Mouse (Mus musculus): ENCODE results near the gene Ulk4. TPM values are rescaled to one million over a fixed set of nuclear protein-coding genes. Genes with fewer than 3 reads are reported as not detected.
"Not testable (repeated sequence)": the region's sequence is repeated elsewhere in the genome, so short reads cannot be mapped to it uniquely, and the experiment has no call there.

The Ulk4 gene
- polyA plus RNA-seq, 1 experiment from 2014 or later = 143 TPM

- Histone ChIP-seq H3K36me3 (no peaks in the 10 kb centered on the region), H3K4me3 (replicated peaks) (no peak overlapping the region), H3K9ac (no peak overlapping the region), H3K27me3 (no peaks in the 10 kb centered on the region), H3K9me3 (replicated peaks) (no peaks in the 10 kb centered on the region), H3K4me2 (replicated peaks) (no peak overlapping the region), H3K27ac (replicated peaks) (no peak overlapping the region), H3K4me1 (no peaks in the 10 kb centered on the region)
- no peak for ATAC-seq (ENCODE audit: insufficient number of reproducible peaks, low FRiP score, low TSS enrichment, low read depth)
- 61% methylated on average over 12 of the region's 12 CpGs for WGBS
Observed at GRCm38 (mm10) chr9:121247956-121248775, 28.8 kb downstream of the Ulk4 start.

GRCm38 (mm10) chr9:121247047-121247446 is 29.9 kb downstream of the Ulk4 start:
- WGBS = 84% methylated on average over 6 of the region's 6 CpGs
- no peak for ATAC-seq (ENCODE audit: insufficient number of reproducible peaks, low FRiP score, low TSS enrichment, low read depth)
- Histone ChIP-seq H3K27ac (replicated peaks) (no peak overlapping the region), H3K36me3 (no peaks in the 10 kb centered on the region), H3K4me2 (replicated peaks) (no peak overlapping the region), H3K9me3 (replicated peaks) (no peaks in the 10 kb centered on the region), H3K27me3 (no peaks in the 10 kb centered on the region), H3K9ac (no peak overlapping the region), H3K4me1 (no peaks in the 10 kb centered on the region), H3K4me3 (replicated peaks) (no peak overlapping the region)

GRCm38 (mm10) chr9:121242331-121242730 is 34.7 kb downstream of the Ulk4 start:
- Histone ChIP-seq H3K27ac (replicated peaks) (no peak overlapping the region), H3K9ac (no peak overlapping the region), H3K9me3 (replicated peaks) (no peaks in the 10 kb centered on the region), H3K4me3 (replicated peaks) (no peak overlapping the region), H3K4me2 (replicated peaks) (no peak overlapping the region), H3K27me3 (no peaks in the 10 kb centered on the region), H3K36me3 (no peaks in the 10 kb centered on the region), H3K4me1 (no peaks in the 10 kb centered on the region)
- WGBS = 85% methylated on average over 6 of the region's 6 CpGs
- ATAC-seq (ENCODE audit: insufficient number of reproducible peaks, low FRiP score, low TSS enrichment, low read depth) = no peak

DNA sequence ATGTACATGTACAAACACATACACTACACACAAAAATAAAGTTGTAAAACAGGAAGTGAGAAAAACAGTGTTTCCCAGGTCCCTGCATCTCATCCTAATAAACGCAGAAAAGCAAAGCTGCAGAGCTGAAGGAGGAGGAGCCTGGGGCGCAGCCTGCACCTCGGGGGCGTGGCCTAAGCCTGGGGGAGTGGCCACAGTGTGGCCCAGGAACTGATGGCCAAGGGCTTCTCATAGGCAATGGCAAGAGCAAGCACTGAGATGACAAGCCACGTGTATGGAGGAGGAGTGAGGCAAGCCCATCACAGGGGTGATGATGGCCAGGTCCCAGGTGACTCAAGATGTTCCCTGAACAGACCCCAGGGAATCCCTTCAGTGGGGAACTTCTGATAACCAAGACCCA is 35.2 kb downstream of the Ulk4 start:
- H3K27ac ChIP-seq (replicated peaks) = no peak overlapping the region
- 16% methylated on average over 5 of the region's 5 CpGs for WGBS
- H3K27me3 ChIP-seq = no peaks in the 10 kb centered on the region
- H3K4me3 ChIP-seq (replicated peaks) = no peak overlapping the region
- H3K9me3 ChIP-seq (replicated peaks) = no peaks in the 10 kb centered on the region
- H3K9ac ChIP-seq = no peak overlapping the region
- no peak overlapping the region for H3K4me2 ChIP-seq (replicated peaks)
- H3K4me1 ChIP-seq = no peaks in the 10 kb centered on the region
- no peak for ATAC-seq (ENCODE audit: insufficient number of reproducible peaks, low FRiP score, low TSS enrichment, low read depth)
- H3K36me3 ChIP-seq = no peaks in the 10 kb centered on the region

GRCm38 (mm10) chr9:121241366-121241765 is 35.6 kb downstream of the Ulk4 start:
- Histone ChIP-seq H3K4me1 (no peaks in the 10 kb centered on the region), H3K4me3 (replicated peaks) (no peak overlapping the region)

DNA sequence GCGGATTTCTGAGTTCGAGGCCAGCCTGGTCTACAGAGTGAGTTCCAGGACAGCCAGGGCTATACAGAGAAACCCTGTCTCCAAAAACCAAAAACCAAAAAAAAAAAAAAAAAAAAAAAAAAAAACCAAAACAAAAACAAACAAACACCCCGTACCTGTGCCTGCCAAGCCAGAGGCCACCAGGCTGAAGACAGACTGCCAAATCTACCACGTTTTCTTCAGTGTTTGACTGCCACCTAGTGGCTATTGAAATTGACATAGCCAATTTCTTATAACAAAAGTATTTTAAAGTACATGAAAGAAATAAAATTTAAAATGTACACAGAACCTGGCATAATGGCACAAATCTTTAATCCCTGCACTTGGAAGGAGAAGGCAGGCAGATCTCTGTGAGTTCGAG is 36.8 kb downstream of the Ulk4 start:
- not testable (repeated sequence) for ATAC-seq (ENCODE audit: insufficient number of reproducible peaks, low FRiP score, low TSS enrichment, low read depth); H3K27me3 ChIP-seq; H3K4me1 ChIP-seq; H3K27ac ChIP-seq (replicated peaks); H3K4me3 ChIP-seq (replicated peaks); H3K9ac ChIP-seq; H3K4me2 ChIP-seq (replicated peaks); H3K9me3 ChIP-seq (replicated peaks); H3K36me3 ChIP-seq
- 42% methylated on average over 5 of the region's 5 CpGs for WGBS

More at GRCm38 (mm10) chr9:121241366-121241765, 35.6 kb downstream of the Ulk4 start:
- 78% methylated on average over 8 of the region's 8 CpGs for WGBS
- Histone ChIP-seq H3K4me2 (replicated peaks) (no peak overlapping the region), H3K9me3 (replicated peaks) (no peaks in the 10 kb centered on the region), H3K36me3 (no peaks in the 10 kb centered on the region), H3K9ac (no peak overlapping the region), H3K27me3 (no peaks in the 10 kb centered on the region), H3K27ac (replicated peaks) (no peak overlapping the region)
- 0 out of 2 replicates have a peak, but pooled peaks have one; percentile 43 for ATAC-seq (ENCODE audit: insufficient number of reproducible peaks, low FRiP score, low TSS enrichment, low read depth)

DNA sequence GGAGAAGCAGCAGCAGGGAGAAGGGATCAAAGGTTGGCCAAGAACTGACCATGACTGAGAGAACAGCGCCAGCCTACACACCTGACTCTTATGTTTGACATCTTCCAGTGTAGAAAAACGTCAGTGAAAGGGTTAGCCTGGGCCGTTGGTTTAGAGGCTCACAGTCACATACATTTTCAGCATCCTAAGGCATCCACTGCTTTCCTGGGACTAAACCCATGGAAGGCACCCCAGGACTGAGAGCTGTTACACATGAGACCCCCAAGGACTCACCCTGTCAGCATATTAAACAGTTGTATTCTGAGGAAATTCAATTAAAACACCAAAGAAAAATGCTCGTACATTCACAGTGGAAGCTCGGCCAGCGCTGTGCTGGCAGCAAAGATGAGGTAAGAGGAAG is 37.4 kb downstream of the Ulk4 start:
- WGBS = 69% methylated on average over 6 of the region's 6 CpGs
- no peak overlapping the region for H3K4me2 ChIP-seq (replicated peaks)
- no peaks in the 10 kb centered on the region for H3K9me3 ChIP-seq (replicated peaks)
- no peaks in the 10 kb centered on the region for H3K36me3 ChIP-seq
- no peak for ATAC-seq (ENCODE audit: insufficient number of reproducible peaks, low FRiP score, low TSS enrichment, low read depth)
- H3K9ac ChIP-seq = no peak overlapping the region
- no peaks in the 10 kb centered on the region for H3K4me1 ChIP-seq
- no peak overlapping the region for H3K27ac ChIP-seq (replicated peaks)
- no peaks in the 10 kb centered on the region for H3K27me3 ChIP-seq
- no peak overlapping the region for H3K4me3 ChIP-seq (replicated peaks)

- Histone ChIP-seq H3K27ac (replicated peaks) (no peak overlapping the region), H3K9ac (no peak overlapping the region), H3K4me1 (no peaks in the 10 kb centered on the region), H3K27me3 (no peaks in the 10 kb centered on the region), H3K36me3 (no peaks in the 10 kb centered on the region), H3K4me3 (replicated peaks) (no peak overlapping the region), H3K4me2 (replicated peaks) (no peak overlapping the region), H3K9me3 (replicated peaks) (no peaks in the 10 kb centered on the region)
- 82% methylated on average over 11 of the region's 11 CpGs for WGBS
- ATAC-seq (ENCODE audit: insufficient number of reproducible peaks, low FRiP score, low TSS enrichment, low read depth) = no peak
Observed at GRCm38 (mm10) chr9:121218636-121219035, 58.4 kb downstream of the Ulk4 start.

- H3K9me3 ChIP-seq (replicated peaks) = no peaks in the 10 kb centered on the region
- ATAC-seq (ENCODE audit: insufficient number of reproducible peaks, low FRiP score, low TSS enrichment, low read depth) = no peak
- H3K9ac ChIP-seq = no peak overlapping the region
- no peak overlapping the region for H3K27ac ChIP-seq (replicated peaks)
- H3K27me3 ChIP-seq = no peaks in the 10 kb centered on the region
- WGBS = 83% methylated on average over 10 of the region's 10 CpGs
- no peaks in the 10 kb centered on the region for H3K4me1 ChIP-seq
- no peaks in the 10 kb centered on the region for H3K36me3 ChIP-seq
- no peak overlapping the region for H3K4me3 ChIP-seq (replicated peaks)
- H3K4me2 ChIP-seq (replicated peaks) = no peak overlapping the region
Observed at GRCm38 (mm10) chr9:121218230-121218629, 58.8 kb downstream of the Ulk4 start.

- Histone ChIP-seq H3K9me3 (replicated peaks) (no peaks in the 10 kb centered on the region), H3K36me3 (no peaks in the 10 kb centered on the region), H3K27me3 (no peaks in the 10 kb centered on the region), H3K4me3 (replicated peaks) (no peak overlapping the region), H3K9ac (no peak overlapping the region), H3K4me2 (replicated peaks) (no peak overlapping the region), H3K27ac (replicated peaks) (no peak overlapping the region), H3K4me1 (no peaks in the 10 kb centered on the region)
- WGBS = 90% methylated on average over 10 of the region's 10 CpGs
- ATAC-seq (ENCODE audit: insufficient number of reproducible peaks, low FRiP score, low TSS enrichment, low read depth) = no peak
Observed at GRCm38 (mm10) chr9:121217742-121218141, 59.3 kb downstream of the Ulk4 start.

GRCm38 (mm10) chr9:121216536-121217320 is 60.3 kb downstream of the Ulk4 start:
- no peaks in the 10 kb centered on the region for H3K27me3 ChIP-seq
- H3K4me3 ChIP-seq (replicated peaks) = no peak overlapping the region
- no peaks in the 10 kb centered on the region for H3K4me1 ChIP-seq
- H3K9me3 ChIP-seq (replicated peaks) = no peaks in the 10 kb centered on the region
- no peak overlapping the region for H3K27ac ChIP-seq (replicated peaks)
- H3K4me2 ChIP-seq (replicated peaks) = no peak overlapping the region
- H3K36me3 ChIP-seq = no peaks in the 10 kb centered on the region
- no peak overlapping the region for H3K9ac ChIP-seq
- ATAC-seq (ENCODE audit: insufficient number of reproducible peaks, low FRiP score, low TSS enrichment, low read depth) = no peak
- 73% methylated on average over 20 of the region's 20 CpGs for WGBS
